Mouse (Mus musculus) megakaryocyte, embryonic 14.5 days (primary cell): Measurements from ENCODE around the gene Cyp2c70. TPM values are rescaled to one million over a fixed set of nuclear protein-coding genes. Genes with fewer than 3 reads are reported as not detected.
"Not testable (repeated sequence)": the region's sequence is repeated elsewhere in the genome, so short reads cannot be mapped to it uniquely, and the experiment has no call there.

Source experiments
- H3K27me3 ChIP-seq: replicated peaks from 2 replicates; pipeline ENCODE3; 2012; ENCODE audit warnings: inconsistent platforms
- H3K36me3 ChIP-seq: replicated peaks from 2 replicates; pipeline ENCODE3; 2012; ENCODE audit warnings: low read length, inconsistent platforms, mixed read lengths
- H3K4me1 ChIP-seq: 2 replicates; pipeline ENCODE4 v1.6.1; 2012; ENCODE audit warnings: inconsistent platforms
- H3K4me3 ChIP-seq: replicated peaks from 2 replicates; pipeline ENCODE3; 2012; ENCODE audit warnings: moderate library complexity, mild to moderate bottlenecking, inconsistent platforms
- H3K9me3 ChIP-seq: 2 replicates; pipeline ENCODE4 v1.6.1; 2012; ENCODE audit warnings: inconsistent platforms
- FLI1 ChIP-seq: IDR thresholded peaks from 2 replicates; pipeline ENCODE4 v1.6.1; 2012; ENCODE audit warnings: low read length, inconsistent platforms, mixed read lengths
- GATA1 ChIP-seq: IDR thresholded peaks from 3 replicates; pipeline ENCODE4 v1.6.1; 2012; ENCODE audit warnings: mixed read lengths, low read length, inconsistent platforms, borderline replicate concordance
- polyA plus RNA-seq: library from polyadenylated mRNA; stranded (reverse); fragments of >175 nt; gene quantifications from 2 replicates; pipeline ENCODE4 v1.2.3, GENCODE M21; 2012; ENCODE audit warnings: low replicate concordance; ENCODE audit not compliant: insufficient read depth

The Cyp2c70 gene
- not detected in 2 replicates for polyA plus RNA-seq

- H3K4me1 ChIP-seq, result no peaks in the 10 kb centered on the region
- H3K9me3 ChIP-seq, result no peaks in the 10 kb centered on the region
- TF ChIP-seq GATA1 (no peak), FLI1 (no peak)
- no peak within 1 kb of the TSS for H3K4me3 ChIP-seq
- no peaks in the 10 kb centered on the region for H3K27me3 ChIP-seq
- no peaks in the 10 kb centered on the region for H3K36me3 ChIP-seq
Observed at GRCm38 (mm10) chr19:40187160-40187559, at the start of gene Cyp2c70. Gene Cyp2c70 (minus strand): TSS chr19:40187333.

GRCm38 (mm10) chr19:40232560-40232959 is 45.4 kb upstream of the Cyp2c70 start:
- Histone ChIP-seq H3K9me3 (no peaks in the 10 kb centered on the region), H3K4me3 (no peak overlapping the region), H3K27me3 (no peaks in the 10 kb centered on the region), H3K36me3 (peaks cover 69% of the 10 kb centered on the region), H3K4me1 (peaks cover 61% of the 10 kb centered on the region)
- TF ChIP-seq FLI1 (no peak), GATA1 (no peak)

GRCm38 (mm10) chr19:40231825-40232541 is 44.9 kb upstream of the Cyp2c70 start:
- no peak overlapping the region for H3K4me3 ChIP-seq
- H3K4me1 ChIP-seq, result peaks cover 65% of the 10 kb centered on the region
- peaks cover 74% of the 10 kb centered on the region for H3K36me3 ChIP-seq
- H3K9me3 ChIP-seq, result no peaks in the 10 kb centered on the region
- TF ChIP-seq GATA1 (no peak), FLI1 (no peak)
- no peaks in the 10 kb centered on the region for H3K27me3 ChIP-seq

- TF ChIP-seq GATA1 (no peak), FLI1 (no peak)
- no peaks in the 10 kb centered on the region for H3K9me3 ChIP-seq
- peak overlapping the region; percentile 26 for H3K4me3 ChIP-seq
Observed at GRCm38 (mm10) chr19:40231074-40231738, 44.1 kb upstream of the Cyp2c70 start.

GRCm38 (mm10) chr19:40226516-40227151 is 39.5 kb upstream of the Cyp2c70 start:
- no peak overlapping the region for H3K4me3 ChIP-seq
- no peaks in the 10 kb centered on the region for H3K9me3 ChIP-seq
- peaks cover 91% of the 10 kb centered on the region for H3K36me3 ChIP-seq
- no peaks in the 10 kb centered on the region for H3K27me3 ChIP-seq
- H3K4me1 ChIP-seq, result peaks cover 52% of the 10 kb centered on the region
- TF ChIP-seq FLI1 (no peak), GATA1 (no peak)

More at GRCm38 (mm10) chr19:40231074-40231738, 44.1 kb upstream of the Cyp2c70 start:
- peaks cover 62% of the 10 kb centered on the region for H3K4me1 ChIP-seq
- H3K27me3 ChIP-seq, result no peaks in the 10 kb centered on the region
- H3K36me3 ChIP-seq, result peaks cover 74% of the 10 kb centered on the region

- H3K4me3 ChIP-seq, result no peak overlapping the region
- H3K27me3 ChIP-seq, result no peaks in the 10 kb centered on the region
- H3K36me3 ChIP-seq, result peaks cover 89% of the 10 kb centered on the region
- TF ChIP-seq FLI1 (no peak), GATA1 (no peak)
- no peaks in the 10 kb centered on the region for H3K9me3 ChIP-seq
- peaks cover 43% of the 10 kb centered on the region for H3K4me1 ChIP-seq
Observed at GRCm38 (mm10) chr19:40225761-40226110, 38.6 kb upstream of the Cyp2c70 start.

GRCm38 (mm10) chr19:40225102-40225760 is 38.1 kb upstream of the Cyp2c70 start:
- H3K27me3 ChIP-seq, result no peaks in the 10 kb centered on the region
- TF ChIP-seq FLI1 (no peak), GATA1 (no peak)
- peaks cover 38% of the 10 kb centered on the region for H3K4me1 ChIP-seq
- no peak overlapping the region for H3K4me3 ChIP-seq
- peaks cover 84% of the 10 kb centered on the region for H3K36me3 ChIP-seq
- H3K9me3 ChIP-seq, result no peaks in the 10 kb centered on the region

- not testable (repeated sequence) for H3K4me1 ChIP-seq, H3K27me3 ChIP-seq, H3K9me3 ChIP-seq, H3K4me3 ChIP-seq
- H3K36me3 ChIP-seq, result peaks cover 55% of the 10 kb centered on the region
Observed at GRCm38 (mm10) chr19:40222307-40222706, 35.2 kb upstream of the Cyp2c70 start.

- Histone ChIP-seq H3K4me1 (peaks cover 7% of the 10 kb centered on the region), H3K36me3 (peaks cover 46% of the 10 kb centered on the region), H3K27me3 (no peaks in the 10 kb centered on the region), H3K9me3 (no peaks in the 10 kb centered on the region), H3K4me3 (no peak overlapping the region)
- TF ChIP-seq FLI1 (no peak), GATA1 (no peak)
Observed at GRCm38 (mm10) chr19:40220878-40221277, 33.7 kb upstream of the Cyp2c70 start.

- H3K4me1 ChIP-seq, H3K27me3 ChIP-seq, H3K4me3 ChIP-seq, H3K9me3 ChIP-seq, H3K36me3 ChIP-seq: not testable (repeated sequence)
Observed at GRCm38 (mm10) chr19:40202947-40203346, 15.8 kb upstream of the Cyp2c70 start.
